Mouse (Mus musculus) gastrocnemius, postnatal 10 days (tissue): ENCODE measurements around the gene Cacng4. TPM values are rescaled to one million over a fixed set of nuclear protein-coding genes. Genes with fewer than 3 reads are reported as not detected.
A peak's percentile ranks its signal among the peaks of the same experiment; 100 is the strongest.

Experiments used
- DNase-seq: peaks from one replicate; pipeline ENCODE4 v3.0.0; 2021; ENCODE audit warnings: mixed read lengths
- long read RNA-seq, 2 experiments: library from polyadenylated mRNA; stranded (forward); transcript quantifications; one replicate each; pipeline ENCODE4 v2.0.0; 2021
- total RNA-seq, 2 experiments: library from RNA; stranded (reverse); gene quantifications; 2 replicates each; pipeline ENCODE4 v1.2.3; 2021

The Cacng4 gene
- under 1 TPM; 0.75 to 0.95 TPM for total RNA-seq
- long read RNA-seq, experiment 1: 0 reads
- long read RNA-seq, experiment 2: 0 reads

- peak; percentile 40 for DNase-seq
Observed at GRCm38 (mm10) chr11:107794547-107795269, at the start of gene Cacng4. Gene Cacng4 (minus strand): TSS chr11:107794557.

GRCm38 (mm10) chr11:107833351-107834040 lies 39.1 kb upstream of the Cacng4 start:
- no peak for DNase-seq

GRCm38 (mm10) chr11:107817196-107817595 lies 22.8 kb upstream of the Cacng4 start:
- DNase-seq: peak; percentile 21

GRCm38 (mm10) chr11:107812941-107813648 lies 18.7 kb upstream of the Cacng4 start:
- no peak for DNase-seq

GRCm38 (mm10) chr11:107812429-107812828 lies 18.1 kb upstream of the Cacng4 start:
- no peak for DNase-seq

- no peak for DNase-seq
Observed at GRCm38 (mm10) chr11:107808508-107808907, 14.2 kb upstream of the Cacng4 start.

- DNase-seq: no peak
Observed at GRCm38 (mm10) chr11:107806058-107806457, 11.7 kb upstream of the Cacng4 start.

- DNase-seq: no peak
Observed at GRCm38 (mm10) chr11:107801946-107802345, 7.6 kb upstream of the Cacng4 start.

GRCm38 (mm10) chr11:107799331-107799730 lies 5.0 kb upstream of the Cacng4 start:
- DNase-seq: no peak

- no peak for DNase-seq
Observed at GRCm38 (mm10) chr11:107796346-107796745, 2.0 kb upstream of the Cacng4 start.

GRCm38 (mm10) chr11:107795384-107796035 lies 1.2 kb upstream of the Cacng4 start:
- no peak for DNase-seq

- DNase-seq: peak; percentile 18
Observed at GRCm38 (mm10) chr11:107794103-107794493, 259 bp downstream of the Cacng4 start.

GRCm38 (mm10) chr11:107793200-107794102 lies 906 bp downstream of the Cacng4 start:
- no peak for DNase-seq

GRCm38 (mm10) chr11:107792136-107792535 lies 2.2 kb downstream of the Cacng4 start:
- no peak for DNase-seq

- no peak for DNase-seq
Observed at GRCm38 (mm10) chr11:107785761-107786160, 8.6 kb downstream of the Cacng4 start.

- no peak for DNase-seq
Observed at GRCm38 (mm10) chr11:107785288-107785687, 9.1 kb downstream of the Cacng4 start.

- DNase-seq: no peak
Observed at GRCm38 (mm10) chr11:107783861-107784754, 10.2 kb downstream of the Cacng4 start.

GRCm38 (mm10) chr11:107782591-107782990 lies 11.8 kb downstream of the Cacng4 start:
- no peak for DNase-seq

GRCm38 (mm10) chr11:107778859-107779258 lies 15.5 kb downstream of the Cacng4 start:
- no peak for DNase-seq

- DNase-seq: no peak
Observed at GRCm38 (mm10) chr11:107777487-107777886, 16.9 kb downstream of the Cacng4 start.
